Mouse (Mus musculus): ENCODE data around the gene Car12. TPM values are rescaled to one million over a fixed set of nuclear protein-coding genes. Genes with fewer than 3 reads are reported as not detected.

The Car12 gene
- polyA plus RNA-seq, 1 experiment from 2014 or later = 3.3 TPM

Other genes with a start within 250 kb of the Car12 start
- 1.3 and 1.8 TPM in 2 replicates for gene Fbxl22, start 199.1 kb upstream of the Car12 start, polyA plus RNA-seq (2015; fragmentation: Nextera tagmentation; extraction: Ambion mirVana)
- 93.0 and 110 TPM in 2 replicates for gene Usp3, start 120.5 kb upstream of the Car12 start, polyA plus RNA-seq (2015; fragmentation: Nextera tagmentation; extraction: Ambion mirVana)
- gene Aph1b, start 81.8 kb downstream of the Car12 start, polyA plus RNA-seq (2015; fragmentation: Nextera tagmentation; extraction: Ambion mirVana) = 32.9 and 34.3 TPM in 2 replicates
- 0.42 and 0.43 TPM in 2 replicates for gene Gm10647, start 83.4 kb downstream of the Car12 start, polyA plus RNA-seq (2015; fragmentation: Nextera tagmentation; extraction: Ambion mirVana)
- gene Aph1c, start 121.0 kb downstream of the Car12 start, polyA plus RNA-seq (2015; fragmentation: Nextera tagmentation; extraction: Ambion mirVana) = 3.1 and 5.9 TPM in 2 replicates
- 41.2 and 41.5 TPM in 2 replicates for gene Rab8b, start 206.0 kb downstream of the Car12 start, polyA plus RNA-seq (2015; fragmentation: Nextera tagmentation; extraction: Ambion mirVana)
- gene Rps27l, start 232.4 kb downstream of the Car12 start, polyA plus RNA-seq (2015; fragmentation: Nextera tagmentation; extraction: Ambion mirVana) = 253 and 289 TPM in 2 replicates